9 mouse cellular contexts compared by ENCODE assay signal in the genomic region with DNA sequence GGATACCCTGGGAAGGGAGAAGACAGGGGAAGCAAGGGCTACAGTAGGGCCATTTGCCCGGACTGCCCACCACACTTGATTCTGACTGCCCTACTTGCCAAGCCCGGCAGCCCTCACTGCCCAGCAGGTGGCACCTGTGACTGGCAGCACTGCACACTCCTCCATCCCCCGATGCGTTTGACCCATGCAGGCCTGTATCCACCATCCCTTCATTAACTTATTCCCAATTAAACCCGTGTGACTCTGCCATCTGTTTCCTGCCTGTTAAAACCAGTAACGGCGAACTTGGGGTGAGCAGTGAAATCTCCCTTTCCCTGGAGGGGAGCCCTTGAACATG. TPM values are rescaled to one million over a fixed set of nuclear protein-coding genes. Genes with fewer than 3 reads are reported as not detected.
DNase-seq lines count a peak whose midpoint lies in the region; ATAC-seq and TF ChIP-seq lines count a peak whose summit lies in the region.
"Had no signal": no experiment of that assay in that cellular context is flagged by ENCODE, and none has a peak within 500 bp of the region (broad histone marks: within the 10 kb centered on the region; RNA-seq: fewer than 3 reads in every experiment).

No protein-coding gene starts in this region.

- no peak overlapping the region for H3K9ac ChIP-seq in kidney, embryonic 14.5 days (ENCODE audit: low read depth, low read length)
- no peak overlapping the region for H3K9ac ChIP-seq in MEL (ENCODE audit: control insufficient read depth, low read depth, low read length, poor library complexity, severe bottlenecking)
- H3K9ac ChIP-seq: hindbrain, embryonic 12.5 days had no signal

- TF ChIP-seq EP300 in MEL (IDR thresholded peaks at IDR 0.05; ENCODE audit: low read depth in 1 of 2, low read length in 2 of 2): no peak

- H3K4me2 ChIP-seq in kidney, embryonic 14.5 days (replicated peaks; ENCODE audit: low read depth, low read length): no peak overlapping the region
- H3K4me2 ChIP-seq: hindbrain, embryonic 12.5 days had no signal

- no peak for DNase-seq in kidney, adult 9 months
- DNase-seq in MEL (ENCODE audit: low read depth, low spot score): no peak
- DNase-seq in cerebellum, adult 8-10 months: peak; percentile 58
- no peak for DNase-seq in embryo, embryonic 9.5 days (ENCODE audit: extremely low spot score)
- no peak for DNase-seq in right cerebral cortex, adult 2 months (ENCODE audit: low spot score in 2 of 2)
- no peak for DNase-seq in ovary, postnatal 10 days (ENCODE audit: low spot score)

- no peaks in the 10 kb centered on the region for H3K4me1 ChIP-seq in kidney, embryonic 14.5 days (ENCODE audit: control insufficient read depth, insufficient read depth, low read length)
- peaks cover 0 to 8% of the 10 kb centered on the region in 2 experiments; a peak in 1 of 4 replicates for H3K4me1 ChIP-seq in MEL (ENCODE audit: control insufficient read depth in 1 of 2, insufficient read depth in 2 of 2, low read length in 2 of 2)
- H3K4me1 ChIP-seq: hindbrain, embryonic 12.5 days had no signal

- no peak overlapping the region for H3K4me3 ChIP-seq in kidney, embryonic 14.5 days (ENCODE audit: low read length)
- H3K4me3 ChIP-seq in MEL (ENCODE audit: control insufficient read depth in 1 of 2, insufficient read depth in 1 of 2, low read depth in 2 of 2, low read length in 2 of 2): no peak overlapping the region
- H3K4me3 ChIP-seq: hindbrain, embryonic 12.5 days had no signal

- TF ChIP-seq RAD21 in MEL (IDR thresholded peaks at IDR 0.05; ENCODE audit: low read depth, low read length): no peak

- no peaks in the 10 kb centered on the region for H3K79me2 ChIP-seq in MEL (ENCODE audit: control insufficient read depth, insufficient read depth, low read length, poor library complexity)

- TF ChIP-seq CTCF in MEL (IDR thresholded peaks at IDR 0.05 in 2 of 3, conservative IDR thresholded peaks at IDR 0.05 in 1 of 3; ENCODE audit: control insufficient read depth in 1 of 3, insufficient read depth in 1 of 3, low read depth in 2 of 3, low read length in 3 of 3, poor library complexity in 1 of 3, severe bottlenecking in 1 of 3): peak in 2 of 3 experiments; percentile 22 to 34; a peak in 4 of 6 replicates

- H3K9me3 ChIP-seq in kidney, embryonic 14.5 days (ENCODE audit: control insufficient read depth, low read length): no peaks in the 10 kb centered on the region; the same call in 1 of the 2 replicates
- H3K9me3 ChIP-seq in MEL (replicated peaks; ENCODE audit: insufficient read depth, low read length): no peaks in the 10 kb centered on the region

- peak; percentile 20; the same call in 1 of the 2 replicates for ATAC-seq in kidney, embryonic 14.5 days (ENCODE audit: low FRiP score, low TSS enrichment)
- ATAC-seq in megakaryocyte, adult 5-6 weeks (ENCODE audit: poor library complexity, severe bottlenecking): peak; percentile 51

- 70% methylated on average over 7 of the region's 7 CpGs for WGBS in kidney, embryonic 14.5 days

- H3K27ac ChIP-seq in kidney, embryonic 14.5 days (ENCODE audit: low read depth, low read length): no peak overlapping the region
- no peak overlapping the region for H3K27ac ChIP-seq in MEL (ENCODE audit: control insufficient read depth, low read depth, low read length)
- H3K27ac ChIP-seq: hindbrain, embryonic 12.5 days had no signal

- TF ChIP-seq POLR2A in MEL (IDR thresholded peaks at IDR 0.05; ENCODE audit: control insufficient read depth in 1 of 2, insufficient read depth in 1 of 2, low read depth in 1 of 2, low read length in 2 of 2, poor library complexity in 1 of 2): no peak

- no peaks in the 10 kb centered on the region for H3K36me3 ChIP-seq in kidney, embryonic 14.5 days (ENCODE audit: control insufficient read depth, insufficient read depth, low read length)
- no peaks in the 10 kb centered on the region for H3K36me3 ChIP-seq in MEL (ENCODE audit: control insufficient read depth in 1 of 2, insufficient read depth in 2 of 2, low read length in 2 of 2)
- H3K36me3 ChIP-seq: hindbrain, embryonic 12.5 days had no signal

- H3K27me3 ChIP-seq in kidney, embryonic 14.5 days (ENCODE audit: control insufficient read depth, insufficient read depth, low read length): no peaks in the 10 kb centered on the region
- H3K27me3 ChIP-seq in MEL (ENCODE audit: control insufficient read depth in 1 of 2, insufficient read depth in 2 of 2, low read length in 2 of 2): peaks cover 0 to 6% of the 10 kb centered on the region in 2 experiments; a peak in 2 of 4 replicates
- H3K27me3 ChIP-seq: hindbrain, embryonic 12.5 days had no signal

TF ChIP-seq in MEL, 35 proteins besides CTCF, POLR2A, EP300 and RAD21:
- TF ChIP-seq SMC3 (IDR thresholded peaks at IDR 0.05; ENCODE audit: low read depth, low read length): 0 out of 2 replicates have a peak, but pooled peaks have one; percentile 17
- TF ChIP-seq GATA1 (IDR thresholded peaks at IDR 0.05; ENCODE audit: low read depth, low read length): no peak
- TF ChIP-seq MEF2A (IDR thresholded peaks at IDR 0.05; ENCODE audit: extremely low read depth, insufficient replicate concordance, low read depth, low read length, poor library complexity, severe bottlenecking): no peak
- TF ChIP-seq RCOR1 (IDR thresholded peaks at IDR 0.05; ENCODE audit: low read depth, low read length): no peak
- TF ChIP-seq BHLHE40 (IDR thresholded peaks at IDR 0.05; ENCODE audit: borderline replicate concordance, low read depth, low read length): no peak
TF ChIP-seq in MEL: peak in this region for 1.

RNA-seq across cellular contexts. Expression of gene Ppp2r5c, which starts 9.6 kb away (rescaled TPM):
- 114 and 160 TPM in 2 replicates for polyA plus RNA-seq in kidney, embryonic 14.5 days (2014; fragmentation: Nextera tagmentation; extraction: Ambion mirVana)
- 72.0 and 78.6 TPM in 2 replicates for total RNA-seq in MEL (2012; rRNA removed)
- 10 to 100 TPM; 93.9 to 100.0 TPM for polyA plus RNA-seq in MEL (2012; ENCODE audit: insufficient read depth in 1 of 2, insufficient read length in 2 of 2, low read depth in 1 of 2, low replicate concordance in 2 of 2, missing spikeins in 1 of 2)
- 164 and 178 TPM in 2 replicates for total RNA-seq in megakaryocyte, adult 5-6 weeks (2015)
- total RNA-seq in megakaryocyte, adult 5-6 weeks (2017): 293 and 306 TPM in 2 replicates
